Mouse (Mus musculus): ENCODE data around the gene Nanos2. TPM values are rescaled to one million over a fixed set of nuclear protein-coding genes. Genes with fewer than 3 reads are reported as not detected.

The Nanos2 gene
- polyA plus RNA-seq, 1 experiment from 2014 or later, result not detected

GRCm38 (mm10) chr7:19024581-19025255, 37.5 kb downstream of the Nanos2 start:
- H3K4me3 ChIP-seq (ENCODE audit: low read depth, low read length), result peak overlapping the region; percentile 76

DNA sequence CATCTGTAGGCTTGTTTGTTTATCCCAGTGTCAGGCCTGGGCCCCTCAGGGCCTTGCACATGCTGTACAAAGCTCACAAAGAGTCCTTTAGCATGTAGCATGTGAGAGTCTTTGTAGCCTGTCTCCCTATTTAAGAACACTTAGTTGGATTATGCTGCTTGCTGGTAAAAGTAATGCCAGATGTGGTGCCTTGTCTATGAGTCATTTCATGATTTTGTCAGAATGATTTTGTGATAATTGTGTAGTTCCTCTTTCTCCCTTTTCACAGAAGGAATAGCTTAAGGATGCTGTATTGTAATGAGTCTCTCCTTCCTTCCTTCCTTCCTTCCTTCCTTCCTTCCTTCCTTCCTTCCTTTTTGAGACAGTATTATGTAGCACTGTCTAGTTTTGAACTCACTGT, 40.9 kb downstream of the Nanos2 start:
- ATAC-seq (ENCODE audit: insufficient read depth), result no peak

More at GRCm38 (mm10) chr7:19024581-19025255, 37.5 kb downstream of the Nanos2 start:
- 0 out of 2 replicates have a peak, but pooled peaks cover 5% of the 10 kb centered on the region for H3K4me1 ChIP-seq (ENCODE audit: insufficient read depth)
- DNase-seq (peak; percentile 15), ATAC-seq (ENCODE audit: insufficient read depth) (peak; percentile 69)
- TF ChIP-seq CTCF (IDR thresholded peaks at IDR 0.05; ENCODE audit: low read depth), result no peak
- peak overlapping the region; percentile 20; the same call in 1 of the 2 replicates for H3K27ac ChIP-seq (ENCODE audit: low read depth)
- WGBS, result under 1% methylated on average over 32 of the region's 36 CpGs
- peak overlapping the region; percentile 90 for H3K9ac ChIP-seq
- H3K36me3 ChIP-seq (ENCODE audit: insufficient read depth), result peaks cover 11% of the 10 kb centered on the region
- no peaks in the 10 kb centered on the region for H3K9me3 ChIP-seq (ENCODE audit: low read depth, low read length)
- H3K4me2 ChIP-seq, result peak overlapping the region; percentile 91
- peaks cover 31% of the 10 kb centered on the region for H3K27me3 ChIP-seq (ENCODE audit: insufficient read depth, low read length)

GRCm38 (mm10) chr7:19029084-19029653, 42.0 kb downstream of the Nanos2 start:
- Histone ChIP-seq H3K4me3 (ENCODE audit: low read depth, low read length) (no peak overlapping the region), H3K9ac (no peak overlapping the region), H3K4me2 (no peak overlapping the region), H3K4me1 (ENCODE audit: insufficient read depth) (0 out of 2 replicates have a peak, but pooled peaks cover 5% of the 10 kb centered on the region), H3K9me3 (ENCODE audit: low read depth, low read length) (no peaks in the 10 kb centered on the region), H3K36me3 (ENCODE audit: insufficient read depth) (peaks cover 50% of the 10 kb centered on the region), H3K27me3 (ENCODE audit: insufficient read depth, low read length) (no peaks in the 10 kb centered on the region), H3K27ac (ENCODE audit: low read depth) (no peak overlapping the region)
- ATAC-seq (ENCODE audit: insufficient read depth) (0 out of 2 replicates have a peak, but pooled peaks have one; percentile 32), DNase-seq (peak; percentile 73)
- WGBS, result 64% methylated on average over 6 of the region's 6 CpGs
- TF ChIP-seq CTCF (IDR thresholded peaks at IDR 0.05; ENCODE audit: low read depth), result peak; percentile 81

More for the DNA sequence above, 40.9 kb downstream of the Nanos2 start:
- Histone ChIP-seq H3K4me3 (ENCODE audit: low read depth, low read length) (no peak overlapping the region), H3K27me3 (ENCODE audit: insufficient read depth, low read length) (peaks cover 8% of the 10 kb centered on the region), H3K36me3 (ENCODE audit: insufficient read depth) (peaks cover 43% of the 10 kb centered on the region), H3K4me1 (ENCODE audit: insufficient read depth) (0 out of 2 replicates have a peak, but pooled peaks cover 5% of the 10 kb centered on the region), H3K4me2 (no peak overlapping the region), H3K27ac (ENCODE audit: low read depth) (no peak overlapping the region), H3K9ac (no peak overlapping the region), H3K9me3 (ENCODE audit: low read depth, low read length) (no peaks in the 10 kb centered on the region)
- no peak for DNase-seq
- no peak for TF ChIP-seq CTCF (IDR thresholded peaks at IDR 0.05; ENCODE audit: low read depth)

DNA sequence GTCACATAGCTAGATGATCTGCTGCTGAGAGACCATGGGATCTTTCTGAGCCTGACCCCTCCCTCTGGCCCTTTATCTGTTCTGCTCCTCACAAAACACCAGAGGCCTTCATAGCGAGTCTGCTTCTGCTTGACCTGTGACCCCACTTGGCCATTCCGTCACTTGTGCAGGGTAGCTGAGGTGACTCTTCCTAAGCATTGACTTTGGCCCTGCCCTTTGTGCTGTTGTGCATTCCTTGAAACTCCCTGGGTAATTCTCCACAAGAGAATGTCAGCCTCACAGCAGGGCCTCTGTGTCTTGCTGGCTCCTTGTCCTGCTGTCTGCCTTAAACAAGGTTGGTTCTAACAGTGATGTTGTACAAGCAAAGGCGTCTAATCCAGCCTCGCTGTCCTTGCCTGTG, 44.4 kb downstream of the Nanos2 start:
- WGBS, result 74% methylated on average over 4 of the region's 4 CpGs
- no peak overlapping the region for H3K9ac ChIP-seq

More for the DNA sequence above, 44.4 kb downstream of the Nanos2 start:
- DNase-seq (no peak), ATAC-seq (ENCODE audit: insufficient read depth) (no peak)
- H3K4me1 ChIP-seq (ENCODE audit: insufficient read depth), result no peaks in the 10 kb centered on the region
- no peak overlapping the region for H3K4me3 ChIP-seq (ENCODE audit: low read depth, low read length)
- H3K9me3 ChIP-seq (ENCODE audit: low read depth, low read length), result no peaks in the 10 kb centered on the region
- peaks cover 75% of the 10 kb centered on the region for H3K36me3 ChIP-seq (ENCODE audit: insufficient read depth)
- no peaks in the 10 kb centered on the region for H3K27me3 ChIP-seq (ENCODE audit: insufficient read depth, low read length)
- TF ChIP-seq CTCF (IDR thresholded peaks at IDR 0.05; ENCODE audit: low read depth), result no peak
- no peak overlapping the region for H3K4me2 ChIP-seq
- no peak overlapping the region for H3K27ac ChIP-seq (ENCODE audit: low read depth)

Other genes with a start within 250 kb of the Nanos2 start
- not detected in 2 replicates for gene Psg19, start 188.9 kb upstream of the Nanos2 start, polyA plus RNA-seq (2014; fragmentation: Nextera tagmentation; extraction: Ambion mirVana)
- 0.08 TPM in 1 of 2 replicates, not detected in the other for gene Psg17, start 165.8 kb upstream of the Nanos2 start, polyA plus RNA-seq (2014; fragmentation: Nextera tagmentation; extraction: Ambion mirVana)
- gene Mill2, start 147.4 kb upstream of the Nanos2 start, polyA plus RNA-seq (2014; fragmentation: Nextera tagmentation; extraction: Ambion mirVana), result 0.81 and 0.92 TPM in 2 replicates
- gene Pglyrp1, start 116.1 kb upstream of the Nanos2 start, polyA plus RNA-seq (2014; fragmentation: Nextera tagmentation; extraction: Ambion mirVana), result 2.5 and 2.6 TPM in 2 replicates
- gene Ccdc61, start 77.0 kb upstream of the Nanos2 start, polyA plus RNA-seq (2014; fragmentation: Nextera tagmentation; extraction: Ambion mirVana), result 20.4 and 24.7 TPM in 2 replicates
- gene Nova2, start 61.5 kb upstream of the Nanos2 start, polyA plus RNA-seq (2014; fragmentation: Nextera tagmentation; extraction: Ambion mirVana), result 1.2 TPM in 2 replicates
- gene Mypop, start 3.8 kb downstream of the Nanos2 start, polyA plus RNA-seq (2014; fragmentation: Nextera tagmentation; extraction: Ambion mirVana), result 3.7 and 4.8 TPM in 2 replicates
- 27.3 and 35.0 TPM in 2 replicates for gene Irf2bp1, start 16.6 kb downstream of the Nanos2 start, polyA plus RNA-seq (2014; fragmentation: Nextera tagmentation; extraction: Ambion mirVana)
- 2.2 and 2.3 TPM in 2 replicates for gene Foxa3, start 36.1 kb downstream of the Nanos2 start, polyA plus RNA-seq (2014; fragmentation: Nextera tagmentation; extraction: Ambion mirVana)
- gene Sympk, start 37.0 kb downstream of the Nanos2 start, polyA plus RNA-seq (2014; fragmentation: Nextera tagmentation; extraction: Ambion mirVana), result 22.9 and 26.8 TPM in 2 replicates
- not detected in 2 replicates for gene Rsph6a, start 67.3 kb downstream of the Nanos2 start, polyA plus RNA-seq (2014; fragmentation: Nextera tagmentation; extraction: Ambion mirVana)
- 18.5 and 19.2 TPM in 2 replicates for gene Dmwd, start 88.8 kb downstream of the Nanos2 start, polyA plus RNA-seq (2014; fragmentation: Nextera tagmentation; extraction: Ambion mirVana)
- 20.9 and 23.0 TPM in 2 replicates for gene Dmpk, start 96.4 kb downstream of the Nanos2 start, polyA plus RNA-seq (2014; fragmentation: Nextera tagmentation; extraction: Ambion mirVana)
- gene Six5, start 107.2 kb downstream of the Nanos2 start, polyA plus RNA-seq (2014; fragmentation: Nextera tagmentation; extraction: Ambion mirVana), result 11.6 and 12.7 TPM in 2 replicates
- 3.0 and 4.0 TPM in 2 replicates for gene Gm4969, start 131.0 kb downstream of the Nanos2 start, polyA plus RNA-seq (2014; fragmentation: Nextera tagmentation; extraction: Ambion mirVana)
- gene Fbxo46, start 132.5 kb downstream of the Nanos2 start, polyA plus RNA-seq (2014; fragmentation: Nextera tagmentation; extraction: Ambion mirVana), result 9.7 and 11.6 TPM in 2 replicates
- gene Qpctl, start 161.9 kb downstream of the Nanos2 start, polyA plus RNA-seq (2014; fragmentation: Nextera tagmentation; extraction: Ambion mirVana), result 12.5 and 13.1 TPM in 2 replicates
- gene Snrpd2, start 162.3 kb downstream of the Nanos2 start, polyA plus RNA-seq (2014; fragmentation: Nextera tagmentation; extraction: Ambion mirVana), result 158 and 161 TPM in 2 replicates
- 0.26 and 0.85 TPM in 2 replicates for gene Gipr, start 178.7 kb downstream of the Nanos2 start, polyA plus RNA-seq (2014; fragmentation: Nextera tagmentation; extraction: Ambion mirVana)
- 2.6 and 2.7 TPM in 2 replicates for gene Eml2, start 189.0 kb downstream of the Nanos2 start, polyA plus RNA-seq (2014; fragmentation: Nextera tagmentation; extraction: Ambion mirVana)
- gene Gpr4, start 225.1 kb downstream of the Nanos2 start, polyA plus RNA-seq (2014; fragmentation: Nextera tagmentation; extraction: Ambion mirVana), result 1.6 and 2.2 TPM in 2 replicates
- gene Opa3, start 240.9 kb downstream of the Nanos2 start, polyA plus RNA-seq (2014; fragmentation: Nextera tagmentation; extraction: Ambion mirVana), result 38.0 and 39.4 TPM in 2 replicates